Mouse (Mus musculus): ENCODE results near the gene Ntrk2.

DNA sequence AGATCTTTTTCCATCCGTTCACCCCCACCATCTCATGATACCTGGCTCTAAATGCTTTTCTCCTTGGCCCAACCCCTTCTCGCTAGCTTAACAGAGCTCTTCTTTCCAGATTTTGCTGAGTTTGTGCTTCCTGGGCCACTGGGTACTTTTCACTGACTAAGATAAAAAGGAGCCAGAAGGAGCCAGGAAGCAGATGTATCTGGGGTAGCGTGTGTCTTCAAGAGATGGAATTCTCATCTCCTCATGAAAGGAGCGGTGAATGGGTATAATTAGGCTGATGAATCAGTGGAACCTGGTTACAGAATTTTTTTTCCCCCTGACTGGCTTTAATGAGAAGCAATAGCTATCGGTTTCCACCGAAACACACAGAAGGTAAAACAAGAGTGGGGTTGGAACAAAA lies 198.2 kb downstream of the Ntrk2 start:
- TF ChIP-seq ZC3H11A (IDR thresholded peaks at IDR 0.05; ENCODE audit: low read depth, low read length) (no peak), NELFE (IDR thresholded peaks at IDR 0.05; ENCODE audit: low read depth, low read length) (no peak), UBTF (IDR thresholded peaks at IDR 0.05; ENCODE audit: borderline replicate concordance, insufficient read depth, low read depth, low read length) (no peak), TCF12 (IDR thresholded peaks at IDR 0.05; ENCODE audit: low read depth, low read length) (no peak), MAX (IDR thresholded peaks at IDR 0.05; ENCODE audit: low read length) (no peak), ZNF384 (IDR thresholded peaks at IDR 0.05; ENCODE audit: low read depth, low read length) (no peak), EP300 (IDR thresholded peaks at IDR 0.05; ENCODE audit: low read depth in 1 of 2, low read length in 2 of 2) (no peak), E2F4 (IDR thresholded peaks at IDR 0.05; ENCODE audit: borderline replicate concordance, low read depth, low read length) (no peak)
